Mouse (Mus musculus) cerebellum, adult 2 months (tissue): ENCODE results near the gene Adar.

Experiments used
- CTCF ChIP-seq: fragments of 200-500 bp; IDR thresholded peaks from 2 replicates; pipeline ENCODE4 v1.5.1; 2011; ENCODE audit warnings: low read depth, mild to moderate bottlenecking, control low read depth, low read length, moderate library complexity, borderline replicate concordance; ENCODE audit not compliant: insufficient read depth
- POLR2A ChIP-seq: fragments of 200-500 bp; IDR thresholded peaks from 2 replicates; pipeline ENCODE4 v1.6.1; 2011; ENCODE audit warnings: low read length, control low read depth, borderline replicate concordance; ENCODE audit not compliant: insufficient read depth

GRCm38 (mm10) chr3:89795746-89796145 is 80.9 kb downstream of the Adar start:
- TF ChIP-seq POLR2A = no peak
- no peak for TF ChIP-seq CTCF
